Mouse (Mus musculus) gastrocnemius, postnatal 10 days (tissue): ENCODE data around the gene Dzip1. TPM values are rescaled to one million over a fixed set of nuclear protein-coding genes. Genes with fewer than 3 reads are reported as not detected.

Experiments
- DNase-seq: peaks from one replicate; pipeline ENCODE4 v3.0.0; 2021; ENCODE audit warnings: mixed read lengths
- total RNA-seq, 2 experiments: library from RNA; stranded (reverse); gene quantifications; 2 replicates each; pipeline ENCODE4 v1.2.3; 2021

Gene Dzip1
- total RNA-seq, 2 experiments from 2014 or later: 7.4 to 11.6 TPM

DNA sequence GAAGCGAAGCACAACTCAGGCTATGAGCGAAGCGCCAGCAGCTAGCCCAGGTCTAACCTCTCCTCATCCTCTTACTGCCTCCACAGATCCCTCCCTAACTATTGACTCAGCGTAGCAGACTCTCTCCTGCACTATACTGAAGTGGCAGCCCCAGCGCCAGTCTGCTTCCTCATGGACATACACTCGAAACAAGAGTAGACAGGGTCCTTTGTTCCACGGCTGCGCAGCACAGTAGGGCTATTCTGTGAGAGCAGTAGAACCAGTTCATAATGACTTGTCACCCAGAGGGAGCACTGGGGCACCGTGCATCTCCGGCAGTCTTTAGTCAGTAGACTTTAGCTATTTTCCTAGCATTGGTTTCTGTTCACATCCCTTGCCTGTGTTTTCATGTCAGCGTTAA lies 89.1 kb downstream of the Dzip1 start:
- DNase-seq: no peak

DNA sequence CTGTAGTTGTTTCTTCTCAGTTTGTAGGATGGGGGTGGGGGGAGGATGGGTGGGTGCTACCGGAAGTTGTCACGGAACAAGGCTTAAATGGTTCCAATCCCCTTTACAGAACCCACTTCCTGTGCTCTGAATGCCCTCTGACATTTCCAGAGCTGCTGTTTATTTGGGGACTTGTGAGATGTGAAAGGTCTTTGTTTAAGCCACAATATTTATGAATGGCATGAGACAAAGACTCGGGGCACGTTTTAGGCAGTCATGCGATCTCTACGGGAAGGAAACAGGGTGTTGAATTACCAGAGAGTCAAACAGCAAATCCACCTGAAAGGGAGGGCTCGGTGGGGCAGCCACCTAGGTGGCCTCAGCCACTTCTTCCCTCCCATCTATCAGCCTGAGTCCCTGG lies 90.9 kb downstream of the Dzip1 start:
- DNase-seq: no peak

DNA sequence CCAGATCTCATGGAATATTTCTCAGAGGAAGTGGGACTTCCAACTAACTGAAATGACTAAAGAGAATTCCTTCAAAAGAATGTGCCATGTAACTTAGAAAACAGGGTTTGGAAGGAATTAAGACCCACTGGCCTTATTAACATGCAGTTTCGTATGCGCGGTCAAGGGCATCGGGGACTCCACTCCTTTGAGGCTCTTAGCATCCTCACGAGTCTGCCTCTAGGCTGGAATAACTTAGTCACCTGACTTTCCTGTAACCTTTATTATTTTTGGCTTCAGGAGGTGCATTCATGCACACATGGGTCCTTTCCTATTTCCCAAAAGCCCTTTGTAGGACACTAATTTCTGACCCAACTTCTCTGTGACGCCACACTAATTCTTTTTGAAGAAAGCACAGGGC lies 92.0 kb downstream of the Dzip1 start:
- no peak for DNase-seq

DNA sequence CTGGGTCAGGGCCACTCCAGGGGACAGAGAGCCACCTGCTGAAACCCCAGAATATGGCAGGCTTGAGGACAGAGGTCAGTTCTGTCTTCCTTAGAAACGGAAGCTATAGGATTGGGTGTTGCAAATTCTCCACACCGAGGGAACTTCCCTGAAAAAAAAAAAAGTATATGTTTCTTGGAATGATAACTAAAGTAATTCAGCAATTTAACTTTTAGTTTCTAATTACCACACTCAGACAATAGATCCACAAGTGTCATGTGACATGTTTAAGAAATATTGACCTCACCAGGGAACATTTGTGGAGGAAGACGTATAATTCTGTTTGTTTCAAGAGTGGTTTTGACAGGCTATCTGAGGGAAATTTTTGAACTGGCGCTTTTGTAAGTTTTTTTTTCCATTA lies 93.7 kb downstream of the Dzip1 start:
- DNase-seq: no peak

DNA sequence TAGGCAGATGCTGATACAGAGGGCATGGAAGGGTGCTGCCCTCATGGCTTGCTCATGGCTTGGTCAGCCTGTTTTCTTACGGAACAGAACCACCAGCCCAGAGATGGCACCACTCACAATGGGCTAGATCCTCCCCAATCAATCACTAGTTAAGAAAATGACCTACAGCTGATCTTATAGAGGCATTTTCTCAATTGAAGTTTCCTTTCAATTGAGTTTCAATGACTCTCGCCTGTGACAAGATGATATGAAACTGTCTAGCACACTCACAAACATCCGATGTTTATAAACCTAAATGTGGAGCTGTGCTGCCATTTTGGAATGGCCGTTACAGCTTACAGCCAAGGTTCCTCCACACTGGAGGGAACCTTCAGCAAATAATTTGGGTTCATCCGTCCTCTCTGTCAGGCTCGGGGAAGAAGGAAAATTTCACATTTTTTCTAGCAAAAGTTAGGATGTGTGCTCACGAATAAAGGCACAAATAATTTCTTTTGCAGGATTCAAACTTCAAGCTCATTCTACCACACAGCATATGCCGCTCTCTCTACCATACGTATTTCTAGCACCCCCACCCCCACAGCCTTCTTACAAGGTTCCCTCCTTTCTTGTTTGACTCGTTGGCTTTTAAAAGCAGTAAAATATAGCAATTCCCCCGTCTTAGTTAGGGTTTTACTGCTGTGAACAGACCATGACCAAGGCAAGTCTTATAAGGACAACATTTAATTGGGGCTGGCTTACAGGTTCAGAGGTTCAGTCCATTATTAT lies 95.7 kb downstream of the Dzip1 start:
- DNase-seq: no peak

DNA sequence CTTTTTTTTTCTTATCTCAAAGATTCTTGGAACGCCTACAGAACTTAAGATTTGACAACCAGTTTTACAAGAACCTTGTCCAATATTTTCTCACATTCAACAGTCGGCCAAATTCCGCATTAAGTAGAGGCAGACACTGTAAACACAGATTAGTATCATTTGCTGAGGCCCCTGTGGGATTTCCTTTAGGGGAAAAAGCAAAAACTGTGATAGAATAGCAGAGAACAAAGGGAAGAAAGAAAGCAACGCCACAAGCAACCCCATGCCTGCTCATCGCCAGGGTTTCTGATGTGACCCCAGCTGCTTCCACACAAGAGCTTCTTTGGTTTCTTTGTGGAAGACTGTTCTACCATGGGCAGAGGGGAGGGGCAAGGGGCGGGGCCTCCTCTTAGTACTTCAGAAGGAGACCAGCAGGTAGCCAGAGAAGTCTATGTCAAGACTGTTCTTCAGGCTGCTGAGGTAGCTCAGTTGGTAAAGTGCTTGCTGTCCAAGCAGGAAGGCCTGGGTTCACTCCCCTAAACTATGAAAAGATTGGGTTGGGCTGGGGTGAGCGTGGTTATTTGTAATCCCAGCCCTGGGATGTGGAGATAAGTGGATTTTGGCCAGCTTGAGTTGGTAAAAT lies 97.9 kb downstream of the Dzip1 start:
- DNase-seq: no peak

DNA sequence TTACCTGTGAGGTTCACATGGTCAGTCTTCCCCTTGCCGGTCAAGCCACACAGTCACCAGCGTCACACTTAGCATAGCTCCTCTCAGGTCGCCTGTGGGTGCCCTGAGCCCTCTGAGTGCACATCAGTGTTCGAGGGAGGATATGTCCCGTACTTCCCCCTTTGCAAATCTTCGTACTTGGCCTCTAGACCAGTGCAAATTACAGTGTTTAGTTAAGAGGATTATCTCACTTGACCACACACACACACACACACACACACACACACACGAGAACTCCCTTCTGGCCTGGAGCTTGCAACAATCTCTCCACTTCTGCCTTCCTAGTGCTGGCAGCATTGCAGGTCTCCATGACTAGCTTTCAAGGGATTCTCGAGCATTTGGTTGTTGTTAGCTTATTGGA lies 98.9 kb downstream of the Dzip1 start:
- DNase-seq: no peak

Other genes starting within 250 kb of the Dzip1 start
- 1 to 10 TPM; 3.8 to 4.8 TPM for gene Abcc4, start 219.2 kb downstream of the Dzip1 start, total RNA-seq
- gene Cldn10, start 137.6 kb downstream of the Dzip1 start, total RNA-seq: under 1 TPM in 1 of 2 experiments, not detected in 1; 0.14 TPM
- 10 to 100 TPM; 22.3 to 25.9 TPM for gene Dnajc3, start 12.5 kb upstream of the Dzip1 start, total RNA-seq
- gene Uggt2, start 174.0 kb upstream of the Dzip1 start, total RNA-seq: 10 to 100 TPM in 1 of 2 experiments, 1 to 10 TPM in 1; 7.8 to 10.7 TPM
- gene Hs6st3, start 212.9 kb upstream of the Dzip1 start, total RNA-seq: under 1 TPM; 0.19 to 0.25 TPM